Mouse (Mus musculus) kidney, adult 9 months (tissue): ENCODE measurements at regions not wholly inside any gene's neighbourhood (a gene's known extent, or its start where the extent isn't known, plus 50 kb on each side); places are given as distances from the start of the nearest gene placed in this dataset.

ENCODE experiments used
- DNase-seq: peaks from one replicate; pipeline ENCODE4 v3.0.0; 2022

DNA sequence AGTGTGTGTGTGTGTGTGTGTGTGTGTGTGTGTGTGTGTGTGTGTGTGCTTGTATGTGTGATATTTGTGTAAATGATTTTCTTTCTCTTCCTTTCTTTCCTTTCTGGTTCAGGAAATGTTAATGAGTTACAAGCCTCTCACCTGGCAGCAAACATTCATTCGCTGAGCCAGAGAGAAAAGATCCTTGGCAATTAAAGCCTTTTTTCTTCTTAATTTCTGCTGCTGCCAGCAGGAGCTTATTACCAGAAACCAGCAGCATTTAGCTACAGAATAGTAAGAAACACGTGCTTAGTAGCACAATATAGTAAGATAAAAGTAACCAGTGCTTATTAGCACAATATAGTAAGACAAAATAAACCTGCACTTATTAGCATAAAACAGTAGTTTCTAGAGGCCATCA, 1050.0 kb upstream of the Pabpc4l start:
- DNase-seq, result peak; percentile 14

- DNase-seq, result no peak
Measured at GRCm38 (mm10) chr3:47471286-47471685, 1023.3 kb upstream of the Pabpc4l start.

GRCm38 (mm10) chr3:47469860-47470259, 1021.8 kb upstream of the Pabpc4l start:
- DNase-seq, result no peak

DNA sequence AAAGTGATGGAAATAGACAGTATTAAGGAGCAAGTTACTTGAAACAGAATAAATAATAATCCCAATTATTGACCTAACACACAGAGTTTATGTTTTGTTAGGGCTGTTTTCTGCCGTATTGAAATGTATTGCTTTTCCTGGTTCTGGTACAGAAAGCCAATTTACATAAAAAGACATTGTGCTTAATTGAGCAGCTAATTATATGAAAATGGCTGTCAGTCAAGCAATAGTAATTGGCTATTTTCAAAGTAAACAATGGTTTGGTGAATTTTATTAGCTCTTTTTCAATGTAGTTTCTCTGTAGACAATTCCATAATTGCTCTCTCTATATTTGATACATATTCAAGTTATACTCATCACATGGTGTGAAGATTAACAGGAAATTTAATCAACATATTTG, 1015.5 kb upstream of the Pabpc4l start:
- DNase-seq, result no peak

GRCm38 (mm10) chr3:47450026-47450425, 1002.0 kb upstream of the Pabpc4l start:
- DNase-seq, result no peak

DNA sequence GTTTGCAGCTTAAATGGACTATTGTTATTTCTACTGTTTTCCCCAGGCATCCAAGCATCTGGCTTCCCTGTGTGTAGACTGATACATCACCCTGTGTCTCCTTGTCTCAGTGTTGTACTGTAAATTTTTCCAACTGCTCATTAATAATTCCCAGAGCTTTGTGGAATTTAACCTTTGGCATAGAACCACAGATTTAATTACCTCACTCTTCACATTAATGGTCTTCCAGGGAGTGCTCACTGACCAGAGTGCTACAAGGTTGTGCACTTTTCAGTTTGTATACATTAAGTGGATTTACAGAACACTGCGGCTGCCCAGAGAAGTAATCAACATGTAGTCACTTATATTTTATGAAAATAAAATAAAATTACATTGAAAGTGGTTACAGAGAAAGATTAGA, 992.4 kb upstream of the Pabpc4l start:
- peak; percentile 76 for DNase-seq

GRCm38 (mm10) chr3:47435551-47435950, 987.5 kb upstream of the Pabpc4l start:
- no peak for DNase-seq

GRCm38 (mm10) chr3:47424532-47424931, 976.5 kb upstream of the Pabpc4l start:
- no peak for DNase-seq
